Mouse (Mus musculus) embryonic facial prominence, embryonic 15.5 days (tissue): Measurements from ENCODE around the gene Isg20l2. TPM values are rescaled to one million over a fixed set of nuclear protein-coding genes. Genes with fewer than 3 reads are reported as not detected.
A peak's percentile ranks its signal among the peaks of the same experiment; 100 is the strongest.

Experiments used
- ATAC-seq: fragments of 200-750 bp; cut with Nextera tagmentation; 2 replicates; pipeline ENCODE4 v1.8.0; 2017; ENCODE audit warnings: low read depth, moderate TSS enrichment; ENCODE audit not compliant: insufficient number of reproducible peaks, low FRiP score, low TSS enrichment
- H3K27ac ChIP-seq: fragments of 300-500 bp; sonication (generic); replicated peaks from 2 replicates; pipeline ENCODE4 v1.5.1; 2015; ENCODE audit warnings: mild to moderate bottlenecking, inconsistent platforms
- H3K27me3 ChIP-seq: fragments of 300-500 bp; sonication (generic); 2 replicates; pipeline ENCODE4 v1.6.1; 2015; ENCODE audit warnings: inconsistent platforms
- H3K36me3 ChIP-seq: fragments of 300-500 bp; sonication (generic); 2 replicates; pipeline ENCODE4 v1.6.1; 2015; ENCODE audit warnings: mild to moderate bottlenecking, inconsistent platforms
- H3K4me1 ChIP-seq: fragments of 300-500 bp; sonication (generic); 2 replicates; pipeline ENCODE4 v1.6.1; 2015; ENCODE audit warnings: inconsistent platforms
- H3K4me2 ChIP-seq: fragments of 300-500 bp; sonication (generic); replicated peaks from 2 replicates; pipeline ENCODE4 v1.6.1; 2015; ENCODE audit warnings: mild to moderate bottlenecking, inconsistent platforms
- H3K4me3 ChIP-seq: fragments of 300-500 bp; sonication (generic); replicated peaks from 2 replicates; pipeline ENCODE4 v1.5.1; 2015; ENCODE audit warnings: mild to moderate bottlenecking, inconsistent platforms
- H3K9ac ChIP-seq: fragments of 300-500 bp; sonication (generic); 2 replicates; pipeline ENCODE4 v1.6.1; 2015; ENCODE audit warnings: inconsistent platforms
- H3K9me3 ChIP-seq: fragments of 300-500 bp; sonication (generic); replicated peaks from 2 replicates; pipeline ENCODE4 v1.6.1; 2016; ENCODE audit warnings: inconsistent platforms
- WGBS: fragments of 180-500 bp; shearing (Covaris S2); methylation state at CpG from one replicate; pipeline ENCODE4 v1.1.7; 2015; 5-methylcytosine and 5-hydroxymethylcytosine counted together
- polyA plus RNA-seq: library from polyadenylated mRNA; unstranded; fragments of >200 nt; fragmentation: Nextera tagmentation; extraction: Ambion mirVana; gene quantifications from 2 replicates; pipeline ENCODE4 v1.2.1, GENCODE M21; 2015

Isg20l2 gene
- polyA plus RNA-seq, 1 experiment from 2014 or later = 56.2 TPM

- H3K9me3 ChIP-seq = no peaks in the 10 kb centered on the region
- H3K27ac ChIP-seq = peak overlapping the region; percentile 91
- no peaks in the 10 kb centered on the region for H3K27me3 ChIP-seq
- ATAC-seq = no peak
- peak overlapping the region; percentile 72 for H3K4me2 ChIP-seq
- H3K4me3 ChIP-seq = peak overlapping the region; percentile 47
- peaks cover 87% of the 10 kb centered on the region for H3K4me1 ChIP-seq
- WGBS = 5% methylated on average over 16 of the region's 16 CpGs
- peak overlapping the region; percentile 29; the same call in 1 of the 2 replicates for H3K9ac ChIP-seq
- H3K36me3 ChIP-seq = peaks cover 11% of the 10 kb centered on the region
Observed at GRCm38 (mm10) chr3:87949266-87949954, 19.3 kb downstream of the Isg20l2 start.

GRCm38 (mm10) chr3:87949955-87950515 is 19.9 kb downstream of the Isg20l2 start:
- Histone ChIP-seq H3K9me3 (no peaks in the 10 kb centered on the region), H3K9ac (peak overlapping the region; percentile 28; the same call in 1 of the 2 replicates), H3K4me1 (peaks cover 81% of the 10 kb centered on the region), H3K27ac (peak overlapping the region; percentile 91), H3K4me2 (peak overlapping the region; percentile 72), H3K27me3 (no peaks in the 10 kb centered on the region), H3K36me3 (peaks cover 11% of the 10 kb centered on the region), H3K4me3 (peak overlapping the region; percentile 47)
- ATAC-seq = 0 out of 2 replicates have a peak, but pooled peaks have one; percentile 6
- 6% methylated on average over 13 of the region's 13 CpGs for WGBS

- peaks cover 62% of the 10 kb centered on the region for H3K4me1 ChIP-seq
- H3K27ac ChIP-seq = peak overlapping the region; percentile 85
- H3K4me2 ChIP-seq = peak overlapping the region; percentile 72
- H3K36me3 ChIP-seq = peaks cover 11% of the 10 kb centered on the region
- H3K9me3 ChIP-seq = no peaks in the 10 kb centered on the region
- ATAC-seq = no peak; the same call in 1 of the 2 replicates
- H3K27me3 ChIP-seq = no peaks in the 10 kb centered on the region
- no peak overlapping the region for H3K9ac ChIP-seq
- WGBS = 19% methylated on average over 12 of the region's 12 CpGs
- H3K4me3 ChIP-seq = peak overlapping the region; percentile 30
Observed at GRCm38 (mm10) chr3:87951946-87952345, 21.8 kb downstream of the Isg20l2 start.

GRCm38 (mm10) chr3:87952440-87952839 is 22.3 kb downstream of the Isg20l2 start:
- Histone ChIP-seq H3K27me3 (no peaks in the 10 kb centered on the region), H3K4me2 (peak overlapping the region; percentile 72), H3K4me1 (peaks cover 57% of the 10 kb centered on the region), H3K4me3 (peak overlapping the region; percentile 30), H3K36me3 (peaks cover 11% of the 10 kb centered on the region), H3K9me3 (no peaks in the 10 kb centered on the region), H3K27ac (peak overlapping the region; percentile 85), H3K9ac (no peak overlapping the region)
- peak; percentile 75 for ATAC-seq
- WGBS = 7% methylated on average over 5 of the region's 5 CpGs

GRCm38 (mm10) chr3:87958056-87958455 is 27.9 kb downstream of the Isg20l2 start:
- Histone ChIP-seq H3K4me3 (no peak overlapping the region), H3K27me3 (no peaks in the 10 kb centered on the region), H3K9me3 (no peaks in the 10 kb centered on the region), H3K9ac (no peak overlapping the region), H3K4me1 (peaks cover 36% of the 10 kb centered on the region), H3K27ac (no peak overlapping the region), H3K36me3 (peaks cover 7% of the 10 kb centered on the region), H3K4me2 (no peak overlapping the region)
- ATAC-seq = no peak
- WGBS = 35% methylated on average over 1 of the region's 1 CpGs

GRCm38 (mm10) chr3:87958476-87958875 is 28.4 kb downstream of the Isg20l2 start:
- Histone ChIP-seq H3K27ac (peak overlapping the region; percentile 97), H3K4me2 (no peak overlapping the region), H3K4me1 (peaks cover 33% of the 10 kb centered on the region), H3K27me3 (no peaks in the 10 kb centered on the region), H3K4me3 (no peak overlapping the region), H3K9ac (no peak overlapping the region), H3K9me3 (no peaks in the 10 kb centered on the region), H3K36me3 (peaks cover 3% of the 10 kb centered on the region; the same call in 1 of the 2 replicates)
- ATAC-seq = no peak
- WGBS = 13% methylated on average over 4 of the region's 4 CpGs

- no peak overlapping the region for H3K9ac ChIP-seq
- WGBS = 38% methylated on average over 1 of the region's 1 CpGs
- no peak overlapping the region for H3K4me3 ChIP-seq
- peak overlapping the region; percentile 97 for H3K27ac ChIP-seq
- peaks cover 33% of the 10 kb centered on the region for H3K4me1 ChIP-seq
- H3K36me3 ChIP-seq = no peaks in the 10 kb centered on the region
- ATAC-seq = no peak
- no peaks in the 10 kb centered on the region for H3K27me3 ChIP-seq
- no peaks in the 10 kb centered on the region for H3K9me3 ChIP-seq
- no peak overlapping the region for H3K4me2 ChIP-seq
Observed at GRCm38 (mm10) chr3:87958967-87959366, 28.9 kb downstream of the Isg20l2 start.

GRCm38 (mm10) chr3:87959371-87959770 is 29.3 kb downstream of the Isg20l2 start:
- WGBS = 66% methylated on average over 7 of the region's 7 CpGs
- no peak overlapping the region for H3K4me2 ChIP-seq
- no peaks in the 10 kb centered on the region for H3K9me3 ChIP-seq
- ATAC-seq = no peak
- H3K27me3 ChIP-seq = no peaks in the 10 kb centered on the region
- H3K4me3 ChIP-seq = no peak overlapping the region
- H3K36me3 ChIP-seq = no peaks in the 10 kb centered on the region
- no peak overlapping the region for H3K9ac ChIP-seq
- peak overlapping the region; percentile 97 for H3K27ac ChIP-seq
- H3K4me1 ChIP-seq = peaks cover 33% of the 10 kb centered on the region

GRCm38 (mm10) chr3:87960191-87960585 is 30.1 kb downstream of the Isg20l2 start:
- Histone ChIP-seq H3K27me3 (no peaks in the 10 kb centered on the region), H3K9ac (peak overlapping the region; percentile 28), H3K4me3 (peak overlapping the region; percentile 45), H3K4me1 (peaks cover 33% of the 10 kb centered on the region), H3K4me2 (peak overlapping the region; percentile 80), H3K36me3 (no peaks in the 10 kb centered on the region), H3K27ac (peak overlapping the region; percentile 97), H3K9me3 (no peaks in the 10 kb centered on the region)
- ATAC-seq = peak; percentile 0; the same call in 1 of the 2 replicates
- 7% methylated on average over 10 of the region's 10 CpGs for WGBS

- under 1% methylated on average over 27 of the region's 27 CpGs for WGBS
- Histone ChIP-seq H3K27me3 (no peaks in the 10 kb centered on the region), H3K9ac (peak overlapping the region; percentile 28; the same call in 1 of the 2 replicates), H3K9me3 (no peaks in the 10 kb centered on the region), H3K4me2 (peak overlapping the region; percentile 80), H3K27ac (peak overlapping the region; percentile 97), H3K4me3 (peak overlapping the region; percentile 45), H3K36me3 (no peaks in the 10 kb centered on the region), H3K4me1 (peaks cover 33% of the 10 kb centered on the region)
- ATAC-seq = peak; percentile 97
Observed at GRCm38 (mm10) chr3:87960586-87961191, 30.6 kb downstream of the Isg20l2 start.
